Mouse (Mus musculus): ENCODE results near the gene Fam131a. TPM values are rescaled to one million over a fixed set of nuclear protein-coding genes. Genes with fewer than 3 reads are reported as not detected.
A peak's percentile ranks its signal among the peaks of the same experiment; 100 is the strongest.
"Not testable (repeated sequence)": the region's sequence is repeated elsewhere in the genome, so short reads cannot be mapped to it uniquely, and the experiment has no call there.

Fam131a gene
- total RNA-seq (2015; ENCODE audit: low replicate concordance), result not detected in 2 replicates
- total RNA-seq (2017; ENCODE audit: low replicate concordance), result 0.26 and 0.70 TPM in 2 replicates

DNA sequence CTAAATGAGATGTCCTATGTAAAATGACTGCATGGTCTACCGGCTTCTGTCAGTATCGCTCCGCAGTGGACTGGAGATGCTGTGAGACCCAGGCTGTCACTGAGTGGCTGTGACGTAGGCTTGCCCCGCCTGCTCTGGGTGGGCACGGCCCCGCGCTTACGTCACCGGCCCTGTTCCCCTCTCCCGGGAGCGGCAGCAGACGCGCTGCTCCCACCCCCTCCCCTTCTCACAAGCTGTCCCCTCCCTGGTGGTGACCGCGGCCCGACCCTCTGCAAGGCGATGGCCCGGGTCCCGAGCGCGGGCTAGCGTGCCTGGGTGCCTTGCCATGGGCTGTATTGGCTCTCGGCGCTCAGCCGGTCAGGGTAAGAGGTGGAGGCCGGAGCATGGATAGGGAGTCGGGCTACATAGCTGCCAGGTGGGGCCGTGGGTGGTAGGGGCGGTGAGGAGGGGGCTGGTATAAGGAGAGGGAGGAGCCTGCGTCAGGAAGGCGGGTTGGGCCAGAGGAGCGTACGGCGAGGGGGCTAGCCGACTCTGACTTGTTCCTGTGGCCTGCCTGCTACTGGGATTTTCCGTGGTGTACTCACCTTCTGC, at the start of gene Fam131a:
Gene Fam131a (plus strand): TSS at position 131 of the 591 bp plus-strand sequence.
- peak; percentile 81 for ATAC-seq (replicated peaks; ENCODE audit: low FRiP score, poor library complexity, severe bottlenecking)

DNA sequence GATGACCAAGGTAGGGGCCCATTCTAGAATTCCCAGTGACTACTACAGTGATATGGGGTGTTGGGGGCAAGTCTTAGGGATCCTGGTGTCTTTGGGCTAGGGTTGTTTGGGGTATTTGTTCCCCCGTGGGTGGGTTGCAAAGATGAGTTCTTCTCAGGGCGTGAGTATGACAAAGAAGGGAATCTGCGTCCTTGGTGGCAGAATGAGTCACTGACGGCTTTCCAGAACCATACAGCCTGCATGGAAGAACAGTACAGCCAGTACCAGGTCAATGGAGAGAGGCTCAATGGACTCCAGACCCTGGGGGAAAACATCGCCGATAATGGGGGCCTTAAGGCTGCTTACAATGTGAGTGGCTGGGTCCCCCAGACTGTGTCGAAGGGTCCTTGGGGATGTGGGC, 49.1 kb upstream of the Fam131a start:
- ATAC-seq (replicated peaks; ENCODE audit: low FRiP score, poor library complexity, severe bottlenecking), result no peak

- peak; percentile 99 for ATAC-seq (replicated peaks; ENCODE audit: low FRiP score, poor library complexity, severe bottlenecking)
Measured at GRCm38 (mm10) chr16:20651076-20651946, 41.7 kb upstream of the Fam131a start, which contains the start of gene Psmd2. Gene Psmd2 (plus strand): TSS chr16:20651652.

GRCm38 (mm10) chr16:20651947-20652310, 41.1 kb upstream of the Fam131a start:
- ATAC-seq (replicated peaks; ENCODE audit: low FRiP score, poor library complexity, severe bottlenecking), result peak; percentile 49

- no peak for ATAC-seq (replicated peaks; ENCODE audit: low FRiP score, poor library complexity, severe bottlenecking)
Measured at GRCm38 (mm10) chr16:20653315-20653714, 39.7 kb upstream of the Fam131a start.

DNA sequence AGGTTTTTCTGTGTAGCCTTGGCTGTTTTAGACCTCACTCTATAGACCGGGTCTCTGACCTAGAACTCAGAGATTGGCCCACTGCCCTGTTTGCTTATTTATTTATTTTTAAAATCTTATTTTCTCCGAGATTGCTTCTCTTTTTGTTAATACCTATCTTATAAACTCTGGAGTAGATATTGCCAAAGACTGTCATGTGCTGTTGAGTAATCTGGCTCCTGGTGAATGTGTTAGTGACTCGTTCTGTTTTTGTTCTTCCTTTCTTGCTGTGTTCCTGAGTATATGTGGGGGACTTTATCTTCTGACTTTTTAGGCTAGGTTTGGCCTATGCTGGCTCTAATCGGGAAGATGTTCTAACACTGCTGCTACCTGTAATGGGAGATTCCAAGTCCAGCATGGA, 35.4 kb upstream of the Fam131a start:
- ATAC-seq (replicated peaks; ENCODE audit: low FRiP score, poor library complexity, severe bottlenecking), result no peak

DNA sequence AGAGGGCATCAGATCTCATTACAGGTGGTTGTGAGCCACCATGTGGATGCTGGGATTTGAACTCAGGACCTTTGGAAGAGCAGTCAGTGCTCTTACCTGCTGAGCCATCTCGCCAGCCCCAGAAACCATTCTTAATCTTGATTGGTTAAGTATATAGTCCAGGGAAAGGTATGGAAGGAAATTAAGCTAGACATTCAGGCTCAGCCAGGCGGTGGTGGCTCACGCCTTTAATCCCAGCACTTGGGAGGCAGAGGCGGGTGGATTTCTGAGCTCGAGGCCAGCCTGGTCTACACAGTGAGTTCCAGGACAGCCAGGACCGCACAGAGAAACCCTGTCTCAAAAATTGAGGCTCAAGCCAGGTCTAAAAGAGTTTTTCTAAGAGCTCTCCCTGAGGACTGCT, 25.0 kb upstream of the Fam131a start, which contains the start of gene Eif4g1:
Gene Eif4g1 (plus strand): TSS at position 301 of the 400 bp plus-strand sequence.
- ATAC-seq (replicated peaks; ENCODE audit: low FRiP score, poor library complexity, severe bottlenecking), result not testable (repeated sequence)

GRCm38 (mm10) chr16:20670291-20670690, 22.8 kb upstream of the Fam131a start:
- no peak for ATAC-seq (replicated peaks; ENCODE audit: low FRiP score, poor library complexity, severe bottlenecking)

DNA sequence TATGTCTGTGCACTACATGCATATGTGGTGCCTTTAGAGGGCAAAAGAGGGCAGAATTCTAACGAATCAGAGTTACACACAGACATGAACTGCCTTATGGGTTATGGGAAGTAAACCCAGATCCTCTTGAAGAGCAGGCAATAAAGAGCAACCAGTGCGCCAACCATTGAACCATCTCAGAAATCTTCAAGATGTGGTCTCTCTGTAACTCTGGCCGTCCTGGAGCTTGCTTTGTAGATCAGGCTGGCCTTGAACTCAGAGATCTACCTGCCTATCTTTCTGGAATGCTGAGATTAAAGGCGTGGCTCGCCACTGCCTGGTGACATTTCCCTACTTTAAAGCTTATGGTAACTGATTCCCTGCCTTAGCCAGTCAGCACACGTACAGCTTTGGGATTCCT, 21.2 kb upstream of the Fam131a start:
- ATAC-seq (replicated peaks; ENCODE audit: low FRiP score, poor library complexity, severe bottlenecking), result no peak

DNA sequence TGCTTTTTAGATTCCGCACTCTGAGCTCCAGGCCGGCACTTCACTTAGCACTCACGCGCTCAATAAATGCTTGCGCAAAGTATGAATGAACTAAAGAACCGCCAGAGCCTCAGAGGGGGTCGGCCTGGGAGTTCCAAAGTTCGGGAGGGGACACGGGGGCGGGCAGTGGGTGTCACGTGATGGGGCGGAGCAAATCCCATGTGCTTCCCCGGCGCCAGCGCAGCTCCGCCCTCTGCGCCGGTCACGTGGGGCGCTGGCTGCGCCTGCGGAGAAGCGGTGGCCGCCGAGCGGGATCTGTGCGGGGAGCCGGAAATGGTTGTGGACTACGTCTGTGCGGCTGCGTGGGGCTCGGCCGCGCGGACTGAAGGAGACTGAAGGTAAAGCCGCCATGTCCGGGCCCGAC, 20.5 kb upstream of the Fam131a start:
- peak; percentile 83 for ATAC-seq (replicated peaks; ENCODE audit: low FRiP score, poor library complexity, severe bottlenecking)

- peak; percentile 19 for ATAC-seq (replicated peaks; ENCODE audit: low FRiP score, poor library complexity, severe bottlenecking)
Measured at GRCm38 (mm10) chr16:20672965-20673705, 19.9 kb upstream of the Fam131a start.

DNA sequence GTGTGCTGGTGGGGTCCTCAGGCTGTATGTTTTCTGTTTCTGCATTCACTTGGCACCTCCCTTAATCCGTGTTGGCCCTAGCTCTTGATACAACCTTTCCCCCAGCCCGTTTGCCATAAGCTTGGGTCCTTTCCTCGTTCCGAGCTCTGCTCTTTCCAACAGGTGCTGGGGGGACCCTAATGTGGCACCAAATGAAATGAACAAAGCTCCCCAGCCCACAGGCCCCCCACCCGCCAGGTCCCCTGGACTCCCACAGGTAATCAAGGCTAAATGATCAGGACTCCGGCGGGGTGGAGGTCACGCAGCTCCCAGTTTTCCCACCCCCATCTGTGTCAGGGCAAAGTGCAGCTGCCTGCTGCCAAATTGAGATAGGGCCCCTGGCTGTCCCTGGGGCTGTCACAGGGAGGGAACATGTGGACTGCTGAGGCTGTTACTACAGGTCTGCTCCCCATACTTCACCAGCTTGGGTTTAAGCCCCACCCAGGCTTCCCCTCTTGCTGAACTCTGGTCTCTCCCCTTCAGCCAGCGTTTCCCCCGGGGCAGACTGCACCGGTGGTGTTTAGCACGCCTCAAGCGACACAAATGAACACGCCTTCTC, 19.2 kb upstream of the Fam131a start:
- ATAC-seq (replicated peaks; ENCODE audit: low FRiP score, poor library complexity, severe bottlenecking), result peak; percentile 54

DNA sequence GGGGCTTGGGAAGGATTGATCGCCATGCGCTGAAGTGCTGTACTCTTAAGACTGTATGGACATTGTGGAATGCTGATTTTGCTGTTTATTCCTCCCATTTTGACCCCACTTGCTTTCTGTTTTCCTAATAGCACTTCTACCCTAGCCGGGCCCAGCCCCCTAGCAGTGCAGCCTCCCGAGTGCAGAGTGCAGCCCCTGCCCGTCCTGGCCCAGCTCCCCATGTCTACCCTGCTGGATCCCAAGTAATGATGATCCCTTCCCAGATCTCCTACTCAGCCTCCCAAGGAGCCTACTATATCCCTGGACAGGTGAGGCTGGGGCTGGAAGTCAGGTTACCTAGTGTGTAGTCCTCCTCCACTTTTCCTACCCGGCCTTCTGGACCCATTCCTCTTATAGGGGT, 17.8 kb upstream of the Fam131a start:
- no peak for ATAC-seq (replicated peaks; ENCODE audit: low FRiP score, poor library complexity, severe bottlenecking)

DNA sequence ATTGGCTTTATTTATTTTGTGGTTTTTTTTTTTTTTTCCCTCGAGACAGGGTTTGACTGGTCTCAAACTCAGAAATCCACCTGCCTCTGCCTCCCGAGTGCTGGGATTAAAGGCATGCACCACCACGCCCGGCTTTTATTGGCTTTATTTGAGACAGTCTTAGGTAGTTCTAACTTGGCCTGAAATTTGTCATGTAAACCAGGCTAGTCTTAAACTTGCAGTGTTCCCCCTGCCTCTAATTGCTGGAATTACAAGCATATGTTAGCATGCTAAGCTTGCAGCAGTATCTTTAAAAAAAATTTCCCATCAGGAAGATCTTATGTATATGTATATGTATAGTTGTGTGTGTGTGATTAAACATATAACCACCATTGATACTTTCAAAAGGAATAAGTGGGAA, 16.3 kb upstream of the Fam131a start:
- no peak for ATAC-seq (replicated peaks; ENCODE audit: low FRiP score, poor library complexity, severe bottlenecking)

GRCm38 (mm10) chr16:20677380-20677779, 15.7 kb upstream of the Fam131a start:
- peak; percentile 15 for ATAC-seq (replicated peaks; ENCODE audit: low FRiP score, poor library complexity, severe bottlenecking)

GRCm38 (mm10) chr16:20677974-20678675, 14.9 kb upstream of the Fam131a start:
- peak; percentile 93 for ATAC-seq (replicated peaks; ENCODE audit: low FRiP score, poor library complexity, severe bottlenecking)

DNA sequence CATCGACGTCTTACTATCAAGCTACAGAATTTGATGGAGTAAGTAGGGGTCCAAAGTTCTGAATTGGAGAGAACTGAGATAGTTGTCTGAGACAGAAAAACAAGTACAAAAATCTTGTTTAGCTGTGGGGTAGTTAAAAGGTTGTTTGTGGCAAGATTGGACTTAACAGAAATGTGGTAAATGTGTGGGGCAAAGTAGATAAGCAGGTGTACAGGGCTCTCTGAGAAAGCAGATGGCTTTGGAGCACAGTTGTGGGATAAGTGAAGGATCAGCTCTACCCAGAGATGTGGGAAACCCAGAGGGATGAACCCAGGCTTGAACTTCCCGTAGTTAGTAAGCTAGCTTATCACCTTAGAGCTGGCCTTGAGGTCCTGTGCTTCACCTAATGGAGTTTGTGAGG, 2.3 kb upstream of the Fam131a start:
- no peak for ATAC-seq (replicated peaks; ENCODE audit: low FRiP score, poor library complexity, severe bottlenecking)

- no peak for ATAC-seq (replicated peaks; ENCODE audit: low FRiP score, poor library complexity, severe bottlenecking)
Measured at GRCm38 (mm10) chr16:20691617-20692016, 1.4 kb upstream of the Fam131a start.

DNA sequence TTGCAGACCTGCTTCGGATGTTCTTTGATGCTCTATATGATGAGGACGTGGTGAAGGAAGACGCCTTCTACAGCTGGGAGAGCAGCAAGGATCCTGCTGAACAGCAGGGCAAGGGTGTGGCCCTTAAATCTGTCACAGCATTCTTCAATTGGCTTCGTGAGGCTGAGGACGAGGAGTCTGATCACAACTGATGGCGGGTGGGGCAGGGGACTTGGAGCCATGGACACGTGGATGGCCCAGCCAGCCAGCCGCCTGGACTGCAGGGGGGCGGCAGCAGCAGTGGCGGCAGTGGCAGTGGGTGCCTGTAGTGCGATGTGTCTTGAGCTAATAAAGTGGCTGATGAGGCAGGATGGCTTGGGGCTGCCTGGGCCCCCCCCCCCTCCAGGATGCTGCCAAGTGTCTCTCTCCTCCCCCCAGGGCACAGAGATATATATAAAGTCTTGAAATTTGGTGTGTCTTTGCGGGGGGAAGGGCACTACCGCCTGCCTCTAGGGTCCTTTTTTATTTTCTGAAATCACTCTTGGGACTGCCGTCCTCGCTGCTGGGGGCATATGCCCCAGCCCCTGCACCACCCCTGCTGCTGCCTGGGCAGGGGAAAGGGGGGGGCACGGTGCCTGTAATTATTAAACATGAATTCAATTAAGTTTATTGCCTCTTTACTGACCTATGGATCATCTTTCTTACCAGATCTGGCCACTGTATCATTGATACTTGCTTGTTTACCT, 638 bp upstream of the Fam131a start:
- ATAC-seq (replicated peaks; ENCODE audit: low FRiP score, poor library complexity, severe bottlenecking), result no peak

Measured in erythroblast, adult 5-6 weeks (primary cell).